Mouse (Mus musculus) heart, postnatal 10 days (tissue): ENCODE data around the gene Efna3. TPM values are rescaled to one million over a fixed set of nuclear protein-coding genes. Genes with fewer than 3 reads are reported as not detected.

Experiments used
- total RNA-seq, 2 experiments: library from RNA; stranded (reverse); gene quantifications; 2 replicates each; pipeline ENCODE4 v1.2.3; 2021

Efna3 gene
- total RNA-seq, 2 experiments from 2014 or later, result 0.17 TPM; not detected in 1

Other genes with a start within 250 kb of the Efna3 start
- gene Rusc1, start 229.7 kb downstream of the Efna3 start, total RNA-seq, result 10 to 100 TPM; 12.6 to 15.0 TPM
- not detected for gene Gm43738, start 221.9 kb downstream of the Efna3 start, total RNA-seq
- gene Fdps, start 221.0 kb downstream of the Efna3 start, total RNA-seq, result 10 to 100 TPM; 26.2 to 28.3 TPM
- gene Pklr, start 186.8 kb downstream of the Efna3 start, total RNA-seq, result not detected
- gene Hcn3, start 162.8 kb downstream of the Efna3 start, total RNA-seq, result under 1 TPM; 0.19 to 0.60 TPM
- gene Clk2, start 158.2 kb downstream of the Efna3 start, total RNA-seq, result 10 to 100 TPM; 26.6 to 26.7 TPM
- 10 to 100 TPM; 49.4 to 49.6 TPM for gene Scamp3, start 145.5 kb downstream of the Efna3 start, total RNA-seq
- 1 to 10 TPM; 7.9 to 8.3 TPM for gene Fam189b, start 139.8 kb downstream of the Efna3 start, total RNA-seq
- gene Gba, start 120.0 kb downstream of the Efna3 start, total RNA-seq, result 10 to 100 TPM; 24.2 to 24.7 TPM
- 10 to 100 TPM; 20.4 to 21.8 TPM for gene Thbs3, start 107.8 kb downstream of the Efna3 start, total RNA-seq
- 10 to 100 TPM; 73.7 to 77.2 TPM for gene Mtx1, start 95.9 kb downstream of the Efna3 start, total RNA-seq
- under 1 TPM; 0.20 to 0.34 TPM for gene Muc1, start 93.9 kb downstream of the Efna3 start, total RNA-seq
- 10 to 100 TPM; 84.4 to 88.0 TPM for gene Krtcap2, start 77.0 kb downstream of the Efna3 start, total RNA-seq
- 1 to 10 TPM in 1 of 2 experiments, under 1 TPM in 1; 0.77 to 1.1 TPM for gene Trim46, start 76.7 kb downstream of the Efna3 start, total RNA-seq
- gene Dpm3, start 63.6 kb downstream of the Efna3 start, total RNA-seq, result 10 to 100 TPM; 60.2 to 64.2 TPM
- gene Slc50a1, start 52.4 kb downstream of the Efna3 start, total RNA-seq, result 10 to 100 TPM; 29.3 to 31.3 TPM
- 10 to 100 TPM; 48.8 to 57.5 TPM for gene Efna1, start 41.8 kb downstream of the Efna3 start, total RNA-seq
- 1 to 10 TPM; 1.9 to 2.2 TPM for gene Efna4, start 15.1 kb upstream of the Efna3 start, total RNA-seq
- 100 to 1,000 TPM; 101 to 118 TPM for gene Adam15, start 27.0 kb upstream of the Efna3 start, total RNA-seq
- gene Dcst2, start 39.0 kb upstream of the Efna3 start, total RNA-seq, result under 1 TPM in 1 of 2 experiments, not detected in 1; 0.26 TPM
- gene Dcst1, start 42.3 kb upstream of the Efna3 start, total RNA-seq, result under 1 TPM; 0.43 to 0.57 TPM
- gene Zbtb7b, start 71.8 kb upstream of the Efna3 start, total RNA-seq, result 10 to 100 TPM; 20.2 to 25.6 TPM
- gene Lenep, start 79.8 kb upstream of the Efna3 start, total RNA-seq, result under 1 TPM in 1 of 2 experiments, not detected in 1; 0.64 TPM
- gene Flad1, start 88.9 kb upstream of the Efna3 start, total RNA-seq, result 10 to 100 TPM; 44.4 TPM
- 10 to 100 TPM; 26.6 to 26.9 TPM for gene Cks1b, start 95.4 kb upstream of the Efna3 start, total RNA-seq
- 10 to 100 TPM; 59.1 to 62.1 TPM for gene Shc1, start 95.5 kb upstream of the Efna3 start, total RNA-seq
- gene Pygo2, start 107.2 kb upstream of the Efna3 start, total RNA-seq, result 10 to 100 TPM; 16.8 to 22.3 TPM
- 10 to 100 TPM; 66.5 to 66.8 TPM for gene Pbxip1, start 113.7 kb upstream of the Efna3 start, total RNA-seq
- 10 to 100 TPM in 1 of 2 experiments, 1 to 10 TPM in 1; 8.9 to 12.1 TPM for gene Pmvk, start 131.6 kb upstream of the Efna3 start, total RNA-seq
- 1 to 10 TPM; 7.4 to 8.8 TPM for gene Kcnn3, start 197.2 kb upstream of the Efna3 start, total RNA-seq